Mouse (Mus musculus): ENCODE data around the gene Gse1.

- TF ChIP-seq CTCF (conservative IDR thresholded peaks at IDR 0.05; ENCODE audit: low read length) (no peak), POU5F1 (IDR thresholded peaks at IDR 0.05; ENCODE audit: borderline replicate concordance, low read length) (no peak), NANOG (IDR thresholded peaks at IDR 0.05; ENCODE audit: borderline replicate concordance, low read length) (no peak)
Measured at GRCm38 (mm10) chr8:120491166-120491793, 263.0 kb downstream of the Gse1 start.

Measured in E14TG2a.4 (cell line).